Mouse (Mus musculus) liver, adult 10 weeks (tissue): Measurements from ENCODE around the gene Zfp280c. TPM values are rescaled to one million over a fixed set of nuclear protein-coding genes. Genes with fewer than 3 reads are reported as not detected.

Source experiments
- polyA plus RNA-seq: library from polyadenylated mRNA; stranded (reverse); fragments of 350-450 nt; fragmentation: Illumina TruSeq; extraction: RNeasy Lipid Tissue Mini Kit (QIAGEN cat#74804); gene quantifications from one replicate; pipeline ENCODE4 v1.2.3, GENCODE M21; 2014; ENCODE audit warnings: low read depth, low replicate concordance

Gene Zfp280c
- polyA plus RNA-seq: 9.1 TPM

GRCm38 (mm10) chrX:48594099-48594760, at the start of gene Zfp280c:
Gene Zfp280c (minus strand): TSS chrX:48594504.

GRCm38 (mm10) chrX:48623379-48624053, 29.2 kb upstream of the Zfp280c start, which contains the start of gene Slc25a14:
Gene Slc25a14 (plus strand): TSS chrX:48623413.

GRCm38 (mm10) chrX:48518808-48519548, 75.3 kb downstream of the Zfp280c start, which contains the start of gene Rab33a:
Gene Rab33a (plus strand): TSS chrX:48519285.

GRCm38 (mm10) chrX:48513166-48513807, 81.0 kb downstream of the Zfp280c start, which contains the start of gene Aifm1:
Gene Aifm1 (minus strand): TSS chrX:48513563.

Other genes starting within 250 kb of the Zfp280c start
- gene Elf4, start 131.4 kb downstream of the Zfp280c start, polyA plus RNA-seq: 0.58 TPM
- 157 TPM for gene Aifm1, start 80.9 kb downstream of the Zfp280c start, polyA plus RNA-seq
- gene Rab33a, start 75.2 kb downstream of the Zfp280c start, polyA plus RNA-seq: not detected
- 4.6 TPM for gene Slc25a14, start 28.9 kb upstream of the Zfp280c start, polyA plus RNA-seq
- gene Gpr119, start 80.0 kb upstream of the Zfp280c start, polyA plus RNA-seq: not detected
- 0.82 TPM for gene Rbmx2, start 100.5 kb upstream of the Zfp280c start, polyA plus RNA-seq